Mouse (Mus musculus): ENCODE measurements around the gene Mfap5.
"Not testable (repeated sequence)": the region's sequence is repeated elsewhere in the genome, so short reads cannot be mapped to it uniquely, and the experiment has no call there.

Gene Mfap5

DNA sequence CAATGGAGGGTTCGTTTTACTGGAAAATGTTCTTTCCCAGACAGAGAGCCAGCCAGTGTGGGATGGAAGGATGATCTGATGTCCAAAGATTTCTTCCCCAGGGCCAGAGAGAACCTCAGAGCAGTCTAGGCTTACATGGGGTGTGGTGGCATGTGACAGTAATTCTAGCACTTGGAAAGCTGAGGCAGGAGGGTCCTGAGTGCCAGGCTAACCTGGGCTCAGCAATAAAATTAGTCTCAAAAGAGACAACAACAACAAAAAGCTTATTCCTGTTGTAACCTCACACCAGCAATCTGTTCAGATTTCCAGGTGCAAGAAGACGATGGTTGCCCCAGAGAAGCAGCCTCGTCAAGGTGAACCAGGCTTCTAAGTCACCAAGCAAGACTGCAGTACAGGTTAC is at the start of gene Mfap5:
Mfap5 (plus strand) TSS at position 301 of the 400 bp plus-strand sequence.
- in situ Hi-C loops (cut with MboI, MseI) = no loop called here

DNA sequence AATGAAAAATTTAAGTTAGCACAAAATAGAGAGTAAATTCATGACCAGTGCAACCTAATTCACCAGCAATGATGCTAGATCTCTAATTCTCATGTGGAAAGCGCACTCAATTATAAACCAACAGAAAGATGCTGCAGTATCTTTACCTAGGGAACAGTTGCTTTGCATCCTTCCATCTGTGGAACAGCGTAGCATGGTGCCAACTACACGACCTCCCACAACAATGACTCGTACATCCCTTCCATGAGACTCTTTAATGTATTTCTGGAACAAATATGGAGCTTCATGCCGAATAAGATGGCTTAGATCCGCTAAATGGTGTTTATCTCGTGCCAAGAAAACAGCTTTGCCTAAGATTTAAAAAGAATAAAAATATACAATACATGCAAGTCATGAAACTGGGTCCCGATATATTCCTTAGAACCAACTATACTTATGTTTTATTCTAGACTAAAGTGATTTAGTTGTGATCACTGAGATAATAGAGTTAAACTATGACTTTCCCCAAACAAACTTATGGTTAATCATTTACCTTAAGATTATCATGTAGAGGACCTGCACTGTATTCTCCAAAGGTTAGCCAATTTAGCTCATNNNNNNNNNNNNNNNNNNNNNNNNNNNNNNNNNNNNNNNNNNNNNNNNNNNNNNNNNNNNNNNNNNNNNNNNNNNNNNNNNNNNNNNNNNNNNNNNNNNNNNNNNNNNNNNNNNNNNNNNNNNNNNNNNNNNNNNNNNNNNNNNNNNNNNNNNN is 46.5 kb upstream of the Mfap5 start:
- in situ Hi-C loops (cut with MboI, MseI) = no loop called here

DNA sequence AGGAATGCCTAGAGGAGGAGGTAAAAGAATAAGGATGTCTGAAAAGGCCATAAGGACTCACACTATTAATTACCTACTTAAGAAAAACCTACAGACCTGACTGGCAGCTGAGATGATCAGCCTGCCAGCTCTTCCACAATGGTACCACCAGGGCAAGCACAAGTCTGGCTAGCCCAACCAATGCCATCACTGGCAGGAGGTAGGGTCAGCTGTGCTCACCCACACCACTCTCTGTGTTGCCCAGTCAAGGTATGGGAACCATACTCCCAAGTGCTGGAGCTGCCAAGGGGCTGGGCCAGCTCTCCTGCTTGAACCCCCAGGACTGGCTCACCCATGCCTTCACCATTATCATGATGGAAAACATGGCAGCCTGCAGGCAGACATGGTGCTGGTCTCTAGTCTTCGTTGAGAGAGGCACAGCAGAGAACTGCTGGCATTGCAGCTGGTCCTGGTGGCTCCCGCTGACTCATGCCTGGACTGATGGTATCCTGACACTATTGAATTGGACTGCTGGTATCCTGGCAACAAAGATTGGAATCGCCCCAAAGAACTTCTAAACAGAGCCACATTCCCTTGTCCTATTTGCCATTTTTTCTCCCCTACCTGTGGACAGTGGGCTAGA is 39.4 kb upstream of the Mfap5 start:
- in situ Hi-C loops (cut with MboI, MseI) = loop anchor here (5.0 kb wide), 1 partner anchor 69 kb away; no protein-coding TSS in a partner anchor

DNA sequence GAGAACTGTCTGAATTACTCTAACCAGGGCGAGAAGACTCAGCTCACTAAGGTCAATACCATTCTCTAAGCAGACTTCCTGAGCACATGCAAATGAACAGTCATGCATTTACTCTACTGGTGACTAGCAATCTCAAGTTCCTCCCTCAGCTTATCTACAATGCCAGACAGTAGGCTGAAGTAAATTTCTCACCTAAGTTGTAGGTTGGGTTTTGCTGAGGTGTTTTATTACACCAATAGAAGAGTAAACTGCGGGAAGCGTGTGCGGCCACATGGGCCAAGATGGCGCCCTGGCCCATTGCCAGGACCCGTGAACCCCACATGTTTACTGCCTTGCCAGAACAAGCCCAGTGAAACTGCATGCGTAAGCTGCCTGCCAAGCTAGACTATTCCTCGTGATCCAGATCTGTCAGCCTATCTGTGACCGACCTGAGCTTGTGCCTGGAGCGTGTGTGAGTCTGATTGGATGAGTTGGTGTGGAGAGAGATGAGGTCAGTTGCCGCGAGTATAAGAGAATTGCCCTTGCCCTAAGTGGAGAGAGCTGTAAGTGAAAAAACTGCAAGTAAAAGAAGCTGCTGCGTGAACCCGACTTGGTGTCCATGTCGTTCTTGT is 36.5 kb upstream of the Mfap5 start:
- in situ Hi-C loops (cut with MboI, MseI) = loop anchor here (5.0 kb wide), 1 partner anchor 72 kb away; no protein-coding TSS in a partner anchor

DNA sequence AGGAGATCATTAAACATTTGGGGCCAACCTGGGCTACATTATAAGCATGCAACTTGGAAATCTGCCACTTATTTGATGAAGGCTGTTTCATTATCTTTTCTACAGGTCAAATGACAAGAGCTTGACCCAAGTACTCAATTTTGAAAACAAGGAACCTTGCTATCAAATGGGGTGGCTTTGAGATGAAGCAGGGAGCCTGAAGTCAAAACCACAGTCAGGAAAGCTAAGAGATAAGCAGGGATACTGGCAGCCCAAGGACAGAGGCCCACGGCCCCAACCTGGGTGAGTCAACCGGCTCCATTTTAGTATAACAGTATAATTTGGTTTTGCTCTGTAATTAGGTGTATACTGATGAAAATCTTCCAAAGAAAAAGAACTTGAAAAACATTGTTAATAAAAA is 35.4 kb upstream of the Mfap5 start:
- in situ Hi-C loops (cut with MboI, MseI) = no loop called here

DNA sequence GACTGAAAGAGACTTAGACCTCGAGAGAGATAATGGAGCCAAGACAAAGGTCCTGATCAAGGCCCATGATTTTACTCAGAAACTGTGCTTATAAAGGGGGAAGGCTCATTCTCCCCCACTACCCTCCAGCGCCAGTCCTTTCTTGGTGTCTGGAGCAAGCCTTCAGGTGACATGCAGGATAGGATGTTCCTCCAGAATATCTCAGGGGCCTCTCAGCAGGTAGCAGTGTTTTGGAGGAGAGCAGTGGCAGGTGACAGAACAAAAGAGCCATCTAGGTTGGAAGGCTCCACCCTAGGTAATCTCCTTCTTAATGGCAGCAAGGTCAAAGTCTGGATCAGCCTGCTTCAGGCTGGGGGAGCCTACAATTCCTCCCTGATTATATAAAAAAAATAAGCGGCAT is 34.2 kb upstream of the Mfap5 start:
- in situ Hi-C loops (cut with MboI, MseI) = not testable (repeated sequence)

DNA sequence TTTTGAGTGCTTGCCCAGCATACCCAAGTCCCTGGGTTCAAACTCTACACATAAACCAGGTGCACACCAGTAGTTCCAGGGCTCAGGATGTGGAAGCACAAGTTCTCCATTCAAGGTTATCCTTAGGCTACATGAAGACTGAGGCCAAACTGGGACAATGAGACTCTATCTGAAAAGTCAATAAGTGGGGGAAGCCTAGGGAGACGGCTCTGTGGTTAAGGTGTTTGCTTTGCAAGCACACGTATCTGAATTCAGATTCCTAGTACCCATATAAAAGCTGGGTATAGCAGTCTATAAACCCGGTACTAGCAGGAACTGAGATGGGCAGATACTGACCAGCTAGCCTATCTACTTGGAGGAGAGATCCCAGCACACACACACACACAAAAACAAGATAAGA is 27.6 kb upstream of the Mfap5 start:
- in situ Hi-C loops (cut with MboI, MseI) = no loop called here

DNA sequence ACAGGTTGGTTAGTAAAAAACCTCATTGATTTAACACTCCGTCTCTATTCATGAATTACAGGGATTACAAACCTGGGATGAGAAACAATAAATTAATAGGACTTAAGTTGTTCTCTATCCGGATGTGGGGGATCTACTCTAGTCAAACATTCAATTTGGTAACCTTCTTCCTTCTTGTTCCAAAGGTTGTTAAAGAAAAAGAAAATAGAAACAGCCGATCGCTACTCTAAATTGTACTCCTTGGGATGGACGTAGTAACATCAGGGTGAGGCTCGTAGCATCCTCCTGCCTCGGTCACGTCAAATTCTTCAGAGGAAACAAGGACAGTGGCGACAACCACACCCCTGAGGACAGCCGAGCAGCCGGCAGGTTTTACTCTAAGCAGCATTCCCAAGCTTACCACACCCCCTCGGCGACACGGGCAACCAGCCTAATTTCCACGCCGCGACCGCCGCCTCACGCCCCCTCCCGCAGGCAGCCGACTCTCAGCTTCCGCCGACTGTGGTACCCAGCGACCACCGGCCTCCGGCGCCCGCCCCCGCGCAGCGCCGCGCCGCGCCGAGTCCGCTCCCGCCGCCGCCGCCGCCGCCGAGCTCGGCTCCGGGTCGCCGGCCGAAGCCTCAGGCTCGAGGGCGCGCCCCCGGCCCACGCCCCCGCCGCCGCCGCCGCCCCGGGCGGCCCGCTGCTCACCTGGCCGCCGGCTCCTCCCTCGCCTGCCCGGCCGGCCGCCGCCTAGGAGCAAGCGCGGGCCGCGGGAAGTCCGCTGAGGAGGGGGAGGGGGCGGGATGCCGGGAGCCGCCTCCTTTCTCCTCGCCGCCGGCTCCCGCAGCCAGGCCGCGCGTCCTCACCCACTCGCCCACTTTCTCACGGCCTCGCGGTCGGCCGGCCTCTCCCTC is 20.0 kb upstream of the Mfap5 start:
- in situ Hi-C loops (cut with MboI, MseI) = no loop called here

DNA sequence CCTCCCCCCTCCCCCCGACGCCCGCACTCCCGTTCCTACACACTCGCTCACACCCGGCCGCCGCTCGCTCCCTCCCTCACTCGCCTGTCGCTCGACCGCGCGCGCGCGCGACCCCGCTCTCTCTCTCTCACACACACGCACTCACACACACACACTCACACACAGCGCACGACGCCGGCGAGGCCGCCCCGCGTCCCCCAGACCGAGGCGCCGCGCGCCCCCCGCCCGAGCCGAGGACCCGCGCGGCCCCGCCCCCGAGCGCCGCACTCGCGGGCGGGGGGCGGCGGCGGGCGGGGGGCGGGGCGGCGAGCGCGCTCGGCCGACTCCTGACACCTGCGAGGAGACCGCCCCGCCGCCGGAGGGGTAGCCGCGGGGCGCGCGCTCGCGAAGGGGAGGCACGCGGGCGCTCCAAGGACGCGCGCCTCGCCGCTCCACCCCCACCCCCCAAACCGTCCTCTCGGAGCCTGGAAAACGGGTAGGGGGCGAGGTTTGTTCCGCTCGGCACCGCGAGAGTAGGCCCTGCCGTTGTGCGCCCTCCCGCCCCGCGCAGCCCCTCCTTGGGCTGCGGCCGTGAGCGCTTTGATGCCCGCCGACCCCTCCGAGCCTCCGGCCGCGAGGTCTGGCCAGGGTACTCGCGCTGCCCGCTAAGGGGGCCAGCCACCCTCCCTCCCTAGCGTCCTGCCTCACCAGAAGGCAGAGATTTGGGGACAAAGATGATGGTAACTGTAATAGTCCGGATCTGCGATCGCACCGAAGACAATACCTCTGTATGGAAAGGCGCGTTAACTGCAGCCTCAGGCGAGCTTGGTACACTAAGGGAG is 19.1 kb upstream of the Mfap5 start:
- in situ Hi-C loops (cut with MboI, MseI) = no loop called here

DNA sequence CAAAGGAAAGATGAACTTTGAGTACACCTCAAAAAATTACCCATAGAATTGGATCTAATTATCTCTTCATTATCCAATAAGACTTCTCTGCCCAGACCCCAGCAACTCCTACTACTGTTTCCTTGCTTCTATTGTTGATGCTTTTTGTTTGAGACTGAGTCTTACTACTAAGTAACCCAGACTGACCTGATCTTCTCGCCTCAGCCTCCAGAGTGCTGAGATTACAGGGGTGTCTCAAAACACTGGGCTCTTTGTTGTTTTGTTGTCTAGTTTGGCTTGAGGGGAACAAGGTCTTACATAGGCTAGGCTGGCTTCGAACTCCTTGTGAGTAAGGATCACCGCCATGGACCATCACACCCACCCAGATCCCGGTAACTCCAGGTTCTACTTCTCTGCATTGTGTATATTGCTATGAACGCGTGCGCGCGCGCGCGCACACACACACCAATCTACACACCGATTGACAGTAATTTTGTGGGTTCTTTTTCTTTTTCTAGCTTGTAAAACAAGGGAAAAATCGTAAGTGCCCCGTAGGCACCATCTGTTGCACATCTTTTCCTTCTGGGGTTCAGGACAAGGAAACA is 14.6 kb upstream of the Mfap5 start:
- in situ Hi-C loops (cut with MboI, MseI) = no loop called here

DNA sequence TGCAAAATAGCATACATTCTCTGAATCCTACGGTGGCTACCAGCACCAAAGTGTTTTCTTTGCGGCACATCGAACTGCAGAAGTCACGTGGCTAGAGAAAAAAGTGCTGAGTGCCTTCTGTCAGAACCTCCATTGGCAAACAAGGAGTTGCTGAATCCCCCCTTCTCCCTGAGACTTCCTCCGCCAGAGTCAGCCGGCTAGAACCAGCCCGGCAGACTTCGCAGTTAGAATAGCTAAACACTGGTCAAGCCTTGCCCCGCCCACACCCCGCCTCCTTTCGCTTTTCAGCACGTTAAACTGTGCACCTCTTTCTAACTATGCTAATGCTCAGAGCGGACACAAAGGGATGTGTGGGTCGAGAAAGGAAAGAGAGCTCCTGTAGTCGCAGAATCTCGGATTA is 14.1 kb upstream of the Mfap5 start:
- in situ Hi-C loops (cut with MboI, MseI) = no loop called here

DNA sequence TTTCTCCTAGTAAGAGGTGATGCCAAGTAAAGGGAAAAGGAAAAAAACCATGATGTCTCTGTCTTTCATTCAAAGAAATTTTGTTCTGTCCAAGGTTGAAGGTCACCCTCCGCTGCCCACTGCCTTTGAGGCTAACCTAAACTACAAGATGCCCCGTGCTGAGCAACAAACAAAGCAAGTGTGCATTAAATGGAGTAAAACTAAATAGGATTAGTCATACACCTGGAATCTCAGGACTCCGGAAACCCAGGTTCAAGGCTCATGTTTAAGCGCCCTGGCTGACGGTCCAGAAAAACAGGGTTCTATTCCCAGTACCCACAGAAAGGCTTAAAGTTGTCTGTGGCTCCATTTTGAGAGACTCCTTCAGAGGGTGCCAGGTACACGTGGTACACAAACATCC is 13.2 kb upstream of the Mfap5 start:
- in situ Hi-C loops (cut with MboI, MseI) = no loop called here

DNA sequence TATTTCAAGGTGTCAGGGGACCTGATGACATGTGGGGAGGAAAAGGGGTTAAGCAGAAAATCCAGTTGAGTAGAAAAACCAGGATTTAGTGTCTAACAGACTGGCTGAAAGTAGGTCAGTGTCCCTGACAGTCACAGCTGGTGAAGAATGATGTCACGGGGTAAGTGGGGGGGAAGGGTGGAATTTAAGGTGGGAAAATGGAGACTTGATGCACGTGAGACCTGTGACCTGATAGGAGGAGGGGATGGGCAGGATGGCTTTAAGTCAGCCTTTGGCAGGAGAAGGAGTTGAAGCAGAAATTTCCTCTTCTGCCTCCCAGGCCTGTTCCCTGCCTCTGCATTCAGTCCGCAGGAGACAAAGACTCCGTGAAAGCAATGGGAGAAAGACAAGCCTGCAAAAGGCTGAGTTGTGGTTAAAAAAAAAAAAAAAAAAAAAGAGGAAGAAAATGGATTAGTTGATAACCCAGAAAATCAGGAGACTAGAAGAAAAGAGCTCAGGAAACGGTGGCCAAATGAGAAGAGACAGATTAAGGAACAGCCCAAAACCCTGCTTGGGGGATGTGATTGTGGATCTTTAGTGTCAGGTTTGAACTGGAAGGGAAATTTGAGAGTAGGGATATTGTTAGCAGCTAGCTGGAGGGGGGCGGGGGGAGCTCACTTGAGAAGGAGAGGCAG is 11.7 kb upstream of the Mfap5 start:
- in situ Hi-C loops (cut with MboI, MseI) = no loop called here

DNA sequence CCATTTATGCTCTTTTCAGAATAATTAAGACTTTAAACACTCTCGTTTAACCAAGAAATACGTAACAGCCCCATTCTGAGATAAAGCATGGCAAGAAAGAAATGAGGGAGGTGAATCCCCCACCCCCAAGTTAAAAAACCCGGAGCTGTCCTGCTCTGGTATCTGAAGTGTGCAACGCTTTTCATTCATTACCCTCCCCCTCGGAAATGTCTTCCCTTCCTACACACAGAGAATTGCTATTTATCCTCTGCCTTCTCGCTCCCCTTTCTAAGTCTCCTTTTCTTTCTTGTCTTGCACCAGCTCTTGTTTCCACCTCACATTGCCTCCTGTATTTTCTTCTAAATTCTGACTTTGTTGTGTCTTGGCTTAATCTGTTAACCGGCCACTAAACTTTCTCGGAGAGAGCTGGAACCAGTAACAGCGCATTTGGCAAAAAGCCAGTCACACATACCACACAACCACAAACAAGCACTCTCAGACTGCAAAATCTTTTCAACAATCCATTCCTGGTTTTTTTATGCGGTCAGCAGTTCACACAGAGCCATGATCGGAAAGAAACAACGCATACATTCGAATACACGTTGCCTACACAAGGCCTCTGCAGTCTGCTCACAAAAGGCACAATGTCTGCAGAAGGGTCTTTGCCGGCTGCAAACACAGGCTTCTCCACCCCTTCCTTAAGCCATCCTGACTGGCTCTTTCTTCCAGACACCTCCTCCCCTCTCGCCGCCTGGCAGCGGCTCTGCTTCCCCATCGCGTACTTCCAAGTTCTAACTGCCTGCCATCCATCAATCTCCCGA is 10.4 kb upstream of the Mfap5 start:
- in situ Hi-C loops (cut with MboI, MseI) = loop anchor here (5.0 kb wide), 1 partner anchor 62 kb away; no protein-coding TSS in a partner anchor

DNA sequence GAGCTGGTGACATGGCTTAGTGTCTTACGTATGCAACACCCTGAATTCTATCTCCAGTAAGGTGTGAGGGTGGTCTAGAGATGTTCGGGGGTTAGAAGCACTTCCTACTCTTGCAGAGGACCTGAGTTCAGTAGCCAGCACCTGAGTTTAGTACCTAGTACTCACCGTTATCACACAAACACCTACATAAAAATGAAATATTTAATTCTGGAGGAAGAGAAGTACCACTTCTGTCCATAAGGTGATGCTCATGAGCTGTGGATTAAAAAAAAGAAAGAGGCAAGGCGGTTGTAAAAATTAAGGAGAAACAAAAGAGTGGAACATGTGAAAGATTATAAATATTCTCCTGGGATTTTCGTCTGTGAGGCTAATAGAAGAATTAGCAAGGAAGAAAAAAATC is 9.1 kb upstream of the Mfap5 start:
- in situ Hi-C loops (cut with MboI, MseI) = loop anchor here (5.0 kb wide), 1 partner anchor 61 kb away; no protein-coding TSS in a partner anchor

DNA sequence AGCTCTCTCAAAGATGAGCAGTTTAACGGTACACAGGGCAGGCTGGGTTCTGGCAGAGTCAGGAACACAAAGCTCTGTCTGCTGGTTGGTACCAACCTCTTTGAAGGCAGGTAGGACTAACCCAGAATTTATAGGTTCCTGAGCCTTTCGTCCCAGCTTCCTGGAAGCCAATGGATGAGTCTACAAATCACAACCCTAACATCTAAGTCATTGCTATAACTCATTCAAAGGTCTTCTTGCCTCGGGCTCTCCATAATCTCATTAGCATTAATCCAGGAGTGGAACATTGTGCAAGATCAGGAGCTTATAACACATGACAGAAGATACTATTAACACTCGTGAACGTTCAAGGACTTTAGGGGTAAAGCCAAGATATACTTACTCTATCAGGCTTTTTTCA is 7.0 kb upstream of the Mfap5 start, which contains the start of gene Rimklb:
Rimklb (minus strand) TSS at position 101 of the 400 bp plus-strand sequence.
- in situ Hi-C loops (cut with MboI, MseI) = loop anchor here (5.0 kb wide), 1 partner anchor 59 kb away; no protein-coding TSS in a partner anchor

DNA sequence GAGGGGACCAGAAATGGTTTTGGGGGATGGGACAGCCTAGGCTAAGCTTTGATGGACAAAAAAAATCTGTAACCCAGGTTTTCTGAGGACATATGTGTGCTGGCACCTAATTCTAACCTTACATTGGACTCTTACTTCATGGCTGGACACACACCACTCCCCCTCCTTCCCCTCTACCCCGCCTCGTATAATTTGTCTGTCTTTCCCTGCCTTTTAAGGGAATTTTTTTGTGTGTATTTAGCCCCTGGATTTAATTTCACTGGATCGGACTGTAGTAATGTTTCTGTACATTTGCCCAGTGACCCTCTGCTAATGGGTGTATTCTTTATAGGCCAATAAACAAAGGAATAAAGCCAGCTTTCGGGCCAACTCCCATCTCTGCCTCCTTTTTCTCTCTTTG is 604 bp upstream of the Mfap5 start:
- in situ Hi-C loops (cut with MboI, MseI) = no loop called here

DNA sequence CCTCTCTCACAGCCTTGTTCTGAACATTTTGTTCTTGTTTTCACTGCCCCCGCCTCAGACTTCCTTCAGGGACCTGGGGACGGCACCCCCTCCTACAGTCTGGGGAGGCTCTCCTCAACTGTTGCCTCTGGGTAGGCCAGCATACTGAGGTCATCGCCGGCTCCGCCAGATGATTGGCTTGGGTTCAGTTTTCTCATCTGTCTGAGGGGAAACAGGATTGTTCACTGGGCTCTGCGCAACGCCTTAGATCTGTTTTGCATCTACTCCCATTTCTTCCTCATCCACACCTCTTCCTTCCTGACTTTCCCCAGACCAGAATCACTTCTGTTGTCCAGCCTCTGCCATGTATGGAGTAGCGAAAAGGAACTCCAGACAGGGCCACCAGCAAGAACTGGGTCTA is 2.8 kb downstream of the Mfap5 start:
- in situ Hi-C loops (cut with MboI, MseI) = no loop called here
